28 mouse cellular contexts compared by ENCODE assay signal in genomic region chr12:88039062-88039461, GRCm38 (mm10). TPM values are rescaled to one million over a fixed set of nuclear protein-coding genes. Genes with fewer than 3 reads are reported as not detected.
"Had no signal": no experiment of that assay in that cellular context is flagged by ENCODE, and none has a peak within 500 bp of the region (broad histone marks: within the 10 kb centered on the region; RNA-seq: fewer than 3 reads in every experiment).

No protein-coding gene starts in this region.

RNA-seq across cellular contexts. Expression of gene Gm2056, which starts 12.3 kb away (rescaled TPM):
- total RNA-seq: layer of hippocampus, adult 8-10 months; layer of hippocampus, postnatal 10 days; layer of hippocampus, postnatal 36 days; left cerebral cortex, adult 8-10 months; left cerebral cortex, postnatal 14 days; left cerebral cortex, postnatal 4 days; megakaryocyte progenitor cell, adult 5-6 weeks; megakaryocyte-erythroid progenitor cell, adult 5-6 weeks; monocyte, adult 5-6 weeks; neutrophil, adult 5-6 weeks had no signal
- polyA plus RNA-seq: intestine, postnatal 0 days; kidney, adult 2 months; kidney, embryonic 15.5 days; large intestine, adult 2 months; limb, embryonic 12.5 days; limb, embryonic 15.5 days; liver, embryonic 11.5 days; liver, embryonic 15.5 days; lung, adult 2 months; lung, embryonic 16.5 days; midbrain, embryonic 12.5 days; midbrain, embryonic 15.5 days; neural tube, embryonic 13.5 days; small intestine, adult 2 months; spleen, adult 2 months; stomach, embryonic 16.5 days; thymus, adult 2 months had no signal

RNA-seq across cellular contexts. Expression of gene Gm6803, which starts 20.5 kb away (rescaled TPM):
- total RNA-seq: layer of hippocampus, adult 8-10 months; layer of hippocampus, postnatal 10 days; layer of hippocampus, postnatal 36 days; left cerebral cortex, adult 8-10 months; left cerebral cortex, postnatal 14 days; left cerebral cortex, postnatal 4 days; megakaryocyte progenitor cell, adult 5-6 weeks; megakaryocyte-erythroid progenitor cell, adult 5-6 weeks; monocyte, adult 5-6 weeks; neutrophil, adult 5-6 weeks had no signal
- polyA plus RNA-seq: intestine, postnatal 0 days; kidney, adult 2 months; kidney, embryonic 15.5 days; large intestine, adult 2 months; limb, embryonic 12.5 days; limb, embryonic 15.5 days; liver, embryonic 11.5 days; liver, embryonic 15.5 days; lung, adult 2 months; lung, embryonic 16.5 days; midbrain, embryonic 12.5 days; midbrain, embryonic 15.5 days; myocyte; neural tube, embryonic 13.5 days; small intestine, adult 2 months; spleen, adult 2 months; stomach, embryonic 16.5 days; thymus, adult 2 months had no signal

RNA-seq across cellular contexts. Expression of gene Gm2075, which starts 27.4 kb away (rescaled TPM):
- total RNA-seq: layer of hippocampus, adult 8-10 months; layer of hippocampus, postnatal 10 days; layer of hippocampus, postnatal 36 days; left cerebral cortex, adult 8-10 months; left cerebral cortex, postnatal 14 days; left cerebral cortex, postnatal 4 days; megakaryocyte progenitor cell, adult 5-6 weeks; megakaryocyte-erythroid progenitor cell, adult 5-6 weeks; monocyte, adult 5-6 weeks; neutrophil, adult 5-6 weeks had no signal
- polyA plus RNA-seq: intestine, postnatal 0 days; kidney, adult 2 months; kidney, embryonic 15.5 days; large intestine, adult 2 months; limb, embryonic 12.5 days; limb, embryonic 15.5 days; liver, embryonic 11.5 days; liver, embryonic 15.5 days; lung, adult 2 months; lung, embryonic 16.5 days; midbrain, embryonic 12.5 days; midbrain, embryonic 15.5 days; neural tube, embryonic 13.5 days; small intestine, adult 2 months; spleen, adult 2 months; stomach, embryonic 16.5 days; thymus, adult 2 months had no signal

RNA-seq across cellular contexts. Expression of gene Gm16368, which starts 44.4 kb away (rescaled TPM):
- total RNA-seq: layer of hippocampus, adult 8-10 months; layer of hippocampus, postnatal 10 days; layer of hippocampus, postnatal 36 days; left cerebral cortex, adult 8-10 months; left cerebral cortex, postnatal 14 days; left cerebral cortex, postnatal 4 days; megakaryocyte progenitor cell, adult 5-6 weeks; megakaryocyte-erythroid progenitor cell, adult 5-6 weeks; monocyte, adult 5-6 weeks; neutrophil, adult 5-6 weeks had no signal
- polyA plus RNA-seq: intestine, postnatal 0 days; kidney, adult 2 months; kidney, embryonic 15.5 days; large intestine, adult 2 months; limb, embryonic 12.5 days; limb, embryonic 15.5 days; liver, embryonic 11.5 days; liver, embryonic 15.5 days; lung, adult 2 months; lung, embryonic 16.5 days; midbrain, embryonic 12.5 days; midbrain, embryonic 15.5 days; myocyte; neural tube, embryonic 13.5 days; small intestine, adult 2 months; spleen, adult 2 months; stomach, embryonic 16.5 days; thymus, adult 2 months had no signal
